Mouse (Mus musculus): ENCODE data around the gene Lat2.

DNA sequence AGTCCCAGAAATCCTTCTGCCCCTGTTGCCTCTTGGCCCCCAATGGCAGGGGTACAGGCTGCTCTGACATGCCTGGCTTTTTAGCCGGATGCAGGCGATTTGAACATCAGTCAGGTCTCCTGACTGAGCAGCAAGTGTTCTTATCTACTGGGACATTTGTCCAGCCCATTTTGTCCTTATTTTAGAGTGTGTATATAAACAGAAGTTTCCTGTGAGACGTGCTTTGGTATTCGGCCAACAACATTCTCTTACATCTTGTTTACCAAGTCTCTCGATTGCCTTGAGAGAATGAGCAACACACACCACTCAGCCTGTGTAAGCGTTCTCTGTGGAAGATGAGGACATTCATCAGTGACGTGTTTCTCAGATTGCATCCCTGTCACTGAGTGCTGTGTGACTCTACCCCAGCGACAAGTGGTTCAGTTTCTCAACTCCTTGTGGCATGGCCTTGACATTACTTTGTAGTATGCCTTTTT lies 29.9 kb upstream of the Lat2 start:
- TF ChIP-seq MAFK (IDR thresholded peaks at IDR 0.05; ENCODE audit: insufficient read depth, low read depth, low read length) (no peak), CHD2 (IDR thresholded peaks at IDR 0.05; ENCODE audit: low read depth, low read length) (no peak), HCFC1 (IDR thresholded peaks at IDR 0.05; ENCODE audit: borderline replicate concordance, insufficient read depth, low read length) (no peak), ZC3H11A (IDR thresholded peaks at IDR 0.05; ENCODE audit: borderline replicate concordance, low read depth, low read length) (no peak), ZNF384 (IDR thresholded peaks at IDR 0.05; ENCODE audit: low read depth, low read length) (no peak)

All from ES-E14 (cell line).